37 mouse cellular contexts compared by ENCODE assay signal in the genomic region with DNA sequence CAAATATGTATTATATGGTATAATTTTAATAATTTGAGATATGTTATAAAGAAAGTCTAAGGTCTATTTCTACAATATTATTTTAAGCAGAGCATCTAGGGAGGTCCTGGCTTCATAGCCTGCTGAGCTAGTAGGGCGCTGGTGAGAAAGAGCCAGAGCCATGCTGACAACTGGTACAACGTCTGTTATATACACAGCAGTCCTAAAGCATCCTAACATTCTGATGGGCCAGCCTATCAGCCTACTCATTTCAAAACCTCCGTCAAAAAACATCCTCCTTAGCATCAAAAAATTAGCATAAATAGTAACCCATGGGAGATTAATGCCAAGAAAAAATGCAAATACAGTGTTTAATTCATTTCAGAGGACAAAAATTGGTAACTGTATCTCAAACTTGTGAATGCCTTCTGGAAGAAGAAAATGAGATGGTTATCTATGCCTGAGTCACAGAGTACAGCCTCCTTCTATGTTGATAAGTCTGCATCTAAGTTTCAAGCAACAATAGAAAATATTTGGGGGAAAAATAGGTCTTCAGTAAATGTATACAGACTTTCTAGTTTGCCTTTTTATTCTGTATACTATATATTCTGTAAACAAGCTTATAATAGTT. TPM values are rescaled to one million over a fixed set of nuclear protein-coding genes. Genes with fewer than 3 reads are reported as not detected.
DNase-seq lines count a peak whose midpoint lies in the region; ATAC-seq lines count a peak whose summit lies in the region.
"Had no signal": no experiment of that assay in that cellular context is flagged by ENCODE, and none has a peak within 500 bp of the region (broad histone marks: within the 10 kb centered on the region; RNA-seq: fewer than 3 reads in every experiment).

No protein-coding gene starts in this region.

- H3K9ac ChIP-seq in forebrain, embryonic 14.5 days (ENCODE audit: low read length) = no peak overlapping the region
- H3K9ac ChIP-seq in forebrain, embryonic 12.5 days = no peak overlapping the region
- H3K9ac ChIP-seq in midbrain, embryonic 14.5 days (replicated peaks; ENCODE audit: low read length) = no peak overlapping the region
- H3K9ac ChIP-seq in hindbrain, embryonic 13.5 days = no peak overlapping the region
- H3K9ac ChIP-seq: embryonic facial prominence, embryonic 12.5 days; embryonic facial prominence, embryonic 15.5 days; hindbrain, embryonic 12.5 days; intestine, embryonic 15.5 days had no signal

- H3K27ac ChIP-seq in forebrain, embryonic 14.5 days (ENCODE audit: low read depth, low read length) = no peak overlapping the region
- H3K27ac ChIP-seq in forebrain, embryonic 12.5 days = no peak overlapping the region
- no peak overlapping the region for H3K27ac ChIP-seq in midbrain, embryonic 14.5 days (replicated peaks; ENCODE audit: low read depth, low read length)
- H3K27ac ChIP-seq in midbrain, embryonic 10.5 days (replicated peaks) = no peak overlapping the region
- H3K27ac ChIP-seq in hindbrain, embryonic 13.5 days = no peak overlapping the region
- H3K27ac ChIP-seq: embryonic facial prominence, embryonic 12.5 days; embryonic facial prominence, embryonic 15.5 days; hindbrain, embryonic 12.5 days; intestine, embryonic 15.5 days had no signal

- H3K4me2 ChIP-seq in forebrain, embryonic 14.5 days (ENCODE audit: low read length) = no peak overlapping the region
- H3K4me2 ChIP-seq in forebrain, embryonic 12.5 days = no peak overlapping the region
- no peak overlapping the region for H3K4me2 ChIP-seq in midbrain, embryonic 14.5 days (ENCODE audit: low read length)
- H3K4me2 ChIP-seq in hindbrain, embryonic 13.5 days = no peak overlapping the region
- H3K4me2 ChIP-seq: embryonic facial prominence, embryonic 12.5 days; embryonic facial prominence, embryonic 15.5 days; heart, embryonic 11.5 days; hindbrain, embryonic 12.5 days; intestine, embryonic 15.5 days had no signal

- DNase-seq in forebrain, embryonic 14.5 days (ENCODE audit: low spot score) = peak; percentile 5
- peak; percentile 9 for DNase-seq in midbrain, embryonic 14.5 days
- no peak for DNase-seq in midbrain, embryonic 10.5 days (ENCODE audit: low spot score)
- DNase-seq in brain, embryonic 18.5 days (ENCODE audit: low read depth, low spot score) = peak; percentile 2
- DNase-seq in telencephalon, adult 2 months (ENCODE audit: low read depth, low spot score) = peak; percentile 4
- DNase-seq: adrenal gland, adult 2 months; adrenal gland, postnatal 14 days; B cell, adult 2 months; cerebellum, adult 11 months; cerebellum, adult 2 months; cerebellum, adult 9-11 months; cerebellum, postnatal 25 days; gastrocnemius, postnatal 14 days; heart, adult 11 months; kidney, adult 18-20 months had no signal

- no peak overlapping the region for H3K4me3 ChIP-seq in forebrain, embryonic 14.5 days (ENCODE audit: low read depth, low read length)
- H3K4me3 ChIP-seq in forebrain, embryonic 12.5 days (replicated peaks) = no peak overlapping the region
- H3K4me3 ChIP-seq in midbrain, embryonic 14.5 days (replicated peaks; ENCODE audit: low read depth, low read length) = no peak overlapping the region
- H3K4me3 ChIP-seq in midbrain, embryonic 10.5 days = no peak overlapping the region
- no peak overlapping the region for H3K4me3 ChIP-seq in hindbrain, embryonic 13.5 days
- H3K4me3 ChIP-seq: embryonic facial prominence, embryonic 12.5 days; embryonic facial prominence, embryonic 15.5 days; erythroblast, embryonic 14.5 days; hindbrain, embryonic 12.5 days; intestine, embryonic 15.5 days had no signal

- 77% methylated on average over 3 of the region's 3 CpGs for WGBS in forebrain, embryonic 14.5 days
- 78% methylated on average over 3 of the region's 3 CpGs for whole genome bisulfite sequencing in forebrain, embryonic 12.5 days
- 53% methylated on average over 3 of the region's 3 CpGs for WGBS in midbrain, embryonic 14.5 days
- 93% methylated on average over 3 of the region's 3 CpGs for WGBS in midbrain, embryonic 10.5 days
- WGBS in hindbrain, embryonic 13.5 days = 70% methylated on average over 3 of the region's 3 CpGs

- H3K27me3 ChIP-seq in forebrain, embryonic 14.5 days (replicated peaks; ENCODE audit: control insufficient read depth, insufficient read depth, low read length) = no peaks in the 10 kb centered on the region
- no peaks in the 10 kb centered on the region for H3K27me3 ChIP-seq in forebrain, embryonic 12.5 days
- no peaks in the 10 kb centered on the region for H3K27me3 ChIP-seq in midbrain, embryonic 14.5 days (ENCODE audit: control insufficient read depth, insufficient read depth, low read length)
- H3K27me3 ChIP-seq in midbrain, embryonic 10.5 days (ENCODE audit: low read depth, poor library complexity, severe bottlenecking) = no peaks in the 10 kb centered on the region
- no peaks in the 10 kb centered on the region for H3K27me3 ChIP-seq in hindbrain, embryonic 13.5 days
- H3K27me3 ChIP-seq: CH12.LX; embryonic facial prominence, embryonic 12.5 days; embryonic facial prominence, embryonic 15.5 days; hindbrain, embryonic 12.5 days; intestine, embryonic 15.5 days had no signal

- no peaks in the 10 kb centered on the region for H3K36me3 ChIP-seq in forebrain, embryonic 14.5 days (ENCODE audit: control insufficient read depth, insufficient read depth, low read length)
- peaks cover 19% of the 10 kb centered on the region for H3K36me3 ChIP-seq in forebrain, embryonic 12.5 days (replicated peaks)
- peaks cover 14% of the 10 kb centered on the region for H3K36me3 ChIP-seq in midbrain, embryonic 14.5 days (ENCODE audit: control insufficient read depth, insufficient read depth, low read length)
- H3K36me3 ChIP-seq in midbrain, embryonic 10.5 days = peaks cover 33% of the 10 kb centered on the region
- peaks cover 19% of the 10 kb centered on the region for H3K36me3 ChIP-seq in hindbrain, embryonic 13.5 days
- H3K36me3 ChIP-seq: intestine, embryonic 15.5 days had no signal

- H3K4me1 ChIP-seq in forebrain, embryonic 14.5 days (ENCODE audit: control insufficient read depth, insufficient read depth, low read length) = no peaks in the 10 kb centered on the region
- no peaks in the 10 kb centered on the region for H3K4me1 ChIP-seq in forebrain, embryonic 12.5 days
- no peaks in the 10 kb centered on the region for H3K4me1 ChIP-seq in midbrain, embryonic 14.5 days (ENCODE audit: control insufficient read depth, insufficient read depth, low read length)
- no peaks in the 10 kb centered on the region for H3K4me1 ChIP-seq in midbrain, embryonic 10.5 days
- no peaks in the 10 kb centered on the region for H3K4me1 ChIP-seq in hindbrain, embryonic 13.5 days (replicated peaks)
- H3K4me1 ChIP-seq: embryonic facial prominence, embryonic 12.5 days; embryonic facial prominence, embryonic 15.5 days; hindbrain, embryonic 12.5 days; intestine, embryonic 15.5 days had no signal

- H3K9me3 ChIP-seq in forebrain, embryonic 14.5 days (replicated peaks; ENCODE audit: control insufficient read depth, low read length) = no peaks in the 10 kb centered on the region
- H3K9me3 ChIP-seq in forebrain, embryonic 12.5 days = no peaks in the 10 kb centered on the region
- no peaks in the 10 kb centered on the region for H3K9me3 ChIP-seq in midbrain, embryonic 14.5 days (ENCODE audit: control insufficient read depth, low read length)
- no peaks in the 10 kb centered on the region for H3K9me3 ChIP-seq in midbrain, embryonic 10.5 days (replicated peaks)
- no peaks in the 10 kb centered on the region for H3K9me3 ChIP-seq in hindbrain, embryonic 13.5 days
- H3K9me3 ChIP-seq: embryonic facial prominence, embryonic 12.5 days; embryonic facial prominence, embryonic 15.5 days; G1E; hindbrain, embryonic 12.5 days; intestine, embryonic 15.5 days had no signal

- peak; percentile 63; the same call in 1 of the 2 replicates for ATAC-seq in forebrain, embryonic 14.5 days
- ATAC-seq in forebrain, embryonic 12.5 days (ENCODE audit: low FRiP score) = no peak
- ATAC-seq in midbrain, embryonic 14.5 days (ENCODE audit: low FRiP score, low TSS enrichment) = no peak
- no peak for ATAC-seq in hindbrain, embryonic 13.5 days (ENCODE audit: low FRiP score)
- no peak for ATAC-seq in erythroblast, adult 5-6 weeks (replicated peaks; ENCODE audit: low FRiP score, poor library complexity, severe bottlenecking)
- ATAC-seq: hindbrain, embryonic 16.5 days; intestine, embryonic 15.5 days had no signal

RNA-seq across cellular contexts. Expression of gene 4930430F08Rik, which starts 33.6 kb away (rescaled TPM):
- polyA plus RNA-seq in forebrain, embryonic 14.5 days (2014; fragmentation: Nextera tagmentation; extraction: Ambion mirVana) = 14.9 and 16.3 TPM in 2 replicates
- 11.4 and 11.9 TPM in 2 replicates for polyA plus RNA-seq in forebrain, embryonic 12.5 days (2016; fragmentation: Nextera tagmentation; extraction: Ambion mirVana)
- polyA plus RNA-seq in midbrain, embryonic 14.5 days (2014; fragmentation: Nextera tagmentation; extraction: Ambion mirVana) = 15.6 and 22.1 TPM in 2 replicates
- 10.4 and 11.0 TPM in 2 replicates for polyA plus RNA-seq in midbrain, embryonic 10.5 days (2016; fragmentation: Nextera tagmentation; extraction: Ambion mirVana)
- 10.8 and 14.5 TPM in 2 replicates for polyA plus RNA-seq in hindbrain, embryonic 13.5 days (2015; fragmentation: Nextera tagmentation; extraction: Ambion mirVana)
- total RNA-seq in erythroblast, adult 5-6 weeks (2015; ENCODE audit: low replicate concordance) = 11.5 and 13.1 TPM in 2 replicates
- total RNA-seq in erythroblast, adult 5-6 weeks (2017; ENCODE audit: low replicate concordance) = 30.2 and 31.0 TPM in 2 replicates
- total RNA-seq: CH12.LX had no signal

RNA-seq across cellular contexts. Expression of gene 1700017N19Rik, which starts 33.6 kb away (rescaled TPM):
- polyA plus RNA-seq in forebrain, embryonic 14.5 days (2014; fragmentation: Nextera tagmentation; extraction: Ambion mirVana) = not detected in 2 replicates
- polyA plus RNA-seq in forebrain, embryonic 12.5 days (2016; fragmentation: Nextera tagmentation; extraction: Ambion mirVana) = not detected in 2 replicates
- 0.27 and 0.34 TPM in 2 replicates for polyA plus RNA-seq in midbrain, embryonic 14.5 days (2014; fragmentation: Nextera tagmentation; extraction: Ambion mirVana)
- not detected in 2 replicates for polyA plus RNA-seq in midbrain, embryonic 10.5 days (2016; fragmentation: Nextera tagmentation; extraction: Ambion mirVana)
- polyA plus RNA-seq in hindbrain, embryonic 13.5 days (2015; fragmentation: Nextera tagmentation; extraction: Ambion mirVana) = 0.14 TPM in 1 of 2 replicates, not detected in the other
- not detected in 2 replicates for total RNA-seq in erythroblast, adult 5-6 weeks (2015; ENCODE audit: low replicate concordance)
- 0.84 TPM in 1 of 2 replicates, not detected in the other for total RNA-seq in erythroblast, adult 5-6 weeks (2017; ENCODE audit: low replicate concordance)
- total RNA-seq: adrenal gland, adult 2 months; adrenal gland, postnatal 14 days; adrenal gland, postnatal 4 days; CH12.LX; common myeloid progenitor, adult 5-6 weeks; G1E; gastrocnemius, adult 18-20 months; gastrocnemius, postnatal 14 days; gastrocnemius, postnatal 4 days; heart, adult 8-10 months; heart, postnatal 25 days; hematopoietic stem cell, adult 5-6 weeks had no signal
- polyA plus RNA-seq: adrenal gland, adult 2 months; embryonic facial prominence, embryonic 12.5 days; embryonic facial prominence, embryonic 15.5 days; erythroblast, embryonic 14.5 days; G1E; heart, embryonic 11.5 days; heart, embryonic 14.5 days; heart, postnatal 0 days; hindbrain, embryonic 12.5 days; intestine, embryonic 15.5 days; kidney, embryonic 14.5 days had no signal
